Mouse (Mus musculus) heart, postnatal 0 days (tissue): ENCODE results near the gene C530008M17Rik.

ENCODE experiments used
- CTCF ChIP-seq: IDR thresholded peaks from 2 replicates; pipeline ENCODE4 v1.5.1; 2016; ENCODE audit warnings: antibody characterized with exemption, control low read depth, low read depth
- EP300 ChIP-seq: IDR thresholded peaks from 2 replicates; pipeline ENCODE4 v1.6.1; 2016; ENCODE audit warnings: antibody characterized with exemption, low read depth

DNA sequence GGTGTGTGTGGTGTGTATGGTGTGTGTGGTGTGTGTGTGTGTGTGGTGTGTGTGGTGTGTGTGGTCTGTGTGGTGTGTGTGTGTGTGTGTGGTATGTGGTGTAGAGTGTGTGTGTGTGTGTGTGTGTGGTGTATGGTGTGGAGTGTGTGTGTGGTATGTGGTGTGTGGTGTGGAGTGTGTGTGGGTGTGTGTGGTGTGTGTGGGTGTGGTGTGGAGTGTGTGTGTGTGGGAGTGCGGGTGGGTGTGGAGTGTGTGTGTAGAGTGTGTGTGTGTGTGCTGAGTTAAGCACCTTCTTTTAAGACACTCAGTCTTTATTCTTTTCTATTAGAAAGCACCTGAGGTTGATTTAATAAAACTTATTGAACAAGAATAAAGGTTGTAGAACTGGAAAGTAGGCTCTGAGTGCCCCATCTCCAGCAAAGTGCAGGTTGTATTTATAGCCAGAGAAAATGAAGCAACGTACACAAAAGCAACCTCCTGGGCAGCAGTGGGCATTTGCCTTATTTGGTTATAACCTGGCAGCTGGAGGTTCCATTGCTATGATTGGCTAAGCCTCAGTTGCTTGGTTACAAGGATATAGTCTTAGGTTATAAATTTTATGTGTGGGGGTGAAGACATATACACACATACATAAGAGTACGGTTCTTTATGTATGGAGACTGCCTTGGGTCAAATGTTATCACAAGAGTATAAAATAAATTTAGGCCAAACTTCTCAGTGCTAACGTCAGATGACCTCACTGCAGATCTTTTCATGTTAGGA, 25.8 kb downstream of the C530008M17Rik start:
- TF ChIP-seq CTCF (no peak), EP300 (no peak)
